Mouse (Mus musculus): Measurements from ENCODE around the gene Taf9. TPM values are rescaled to one million over a fixed set of nuclear protein-coding genes. Genes with fewer than 3 reads are reported as not detected.

The Taf9 gene
- polyA plus RNA-seq (2016; fragmentation: Nextera tagmentation; extraction: Ambion mirVana) = 17.3 and 27.3 TPM in 2 replicates

DNA sequence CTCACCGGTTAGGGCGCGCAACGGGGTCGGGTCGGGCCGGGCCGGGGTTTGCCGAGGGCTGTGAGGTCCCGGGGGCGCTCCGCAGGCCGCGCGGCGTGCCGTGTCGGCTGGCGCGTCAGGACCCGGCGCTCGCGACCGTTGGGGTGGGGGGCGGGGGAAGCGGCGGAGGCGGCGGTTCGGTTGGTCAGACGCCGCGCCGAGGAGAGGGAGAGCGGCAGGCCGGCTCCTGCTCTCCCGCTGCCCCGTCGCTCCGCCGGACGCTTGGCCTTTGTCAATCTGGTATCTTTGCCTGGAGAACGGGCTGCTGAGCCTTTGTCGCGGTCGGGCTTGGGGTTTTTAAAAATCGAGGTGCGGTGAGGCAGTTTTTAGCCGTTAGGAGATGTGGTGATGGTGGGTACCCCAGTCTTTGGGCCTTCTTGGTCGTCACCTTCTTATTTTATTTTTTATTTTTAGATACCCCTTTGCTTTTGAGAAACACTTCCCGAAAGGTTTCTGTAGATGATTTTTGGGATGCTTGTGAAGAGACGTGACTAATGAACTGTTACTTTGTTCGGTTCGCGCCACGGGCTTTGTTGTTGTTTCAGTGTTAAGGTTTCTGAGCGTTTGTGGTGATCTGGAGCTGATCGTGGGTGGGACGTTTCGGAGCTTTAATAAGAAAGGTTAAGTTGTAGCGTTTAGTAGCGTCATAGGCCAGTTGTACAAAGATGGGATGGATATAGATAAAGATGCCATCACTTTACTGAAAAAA is at the start of gene Taf9:
Taf9 (plus strand) TSS at position 141 of the 748 bp plus-strand sequence.
- ATAC-seq (ENCODE audit: insufficient number of reproducible peaks, insufficient read depth, low FRiP score, low TSS enrichment, low read depth) = no peak

DNA sequence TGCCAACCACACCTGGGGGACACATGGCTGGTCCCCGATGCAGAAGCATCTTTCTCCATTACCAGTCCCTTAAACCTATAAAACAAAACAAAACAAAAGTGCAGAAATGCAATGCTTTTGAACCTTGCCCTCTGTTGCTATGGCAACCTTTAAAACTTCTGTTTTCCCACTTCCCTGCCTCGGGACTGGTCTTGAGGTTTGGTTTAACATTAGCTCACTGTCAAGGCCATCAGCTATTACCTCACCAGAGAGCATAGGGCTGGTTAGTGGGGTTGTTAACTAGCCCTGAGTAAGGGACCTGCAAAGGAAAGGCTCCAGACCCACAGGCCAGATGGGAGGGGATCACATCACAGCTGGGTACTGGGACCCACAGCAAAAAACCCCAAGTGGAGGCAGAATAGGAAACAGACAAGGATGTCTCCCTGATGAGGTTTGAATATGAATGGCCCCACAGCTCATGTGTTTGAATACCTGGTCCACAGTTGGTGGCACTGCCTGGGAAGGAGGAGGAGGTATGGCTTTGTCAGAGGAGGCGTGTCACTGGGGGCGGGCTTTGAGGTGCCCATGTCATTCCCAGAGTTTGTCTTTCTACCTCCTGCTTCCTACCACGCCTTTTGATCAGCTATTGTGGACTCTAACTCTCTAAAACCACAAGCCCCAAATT is 49.0 kb upstream of the Taf9 start:
- no peak for ATAC-seq (ENCODE audit: insufficient number of reproducible peaks, insufficient read depth, low FRiP score, low TSS enrichment, low read depth)
- Histone ChIP-seq H3K36me3 (no peaks in the 10 kb centered on the region), H3K27me3 (no peaks in the 10 kb centered on the region), H3K4me3 (replicated peaks) (no peak overlapping the region), H3K9me3 (no peaks in the 10 kb centered on the region), H3K27ac (no peak overlapping the region), H3K9ac (replicated peaks) (no peak overlapping the region), H3K4me1 (replicated peaks) (no peaks in the 10 kb centered on the region), H3K4me2 (no peak overlapping the region)
- 70% methylated on average over 5 of the region's 5 CpGs for WGBS

More for the DNA sequence above, at the start of gene Taf9:
- peak within 1 kb of the TSS; percentile 95 for H3K27ac ChIP-seq
- peak within 1 kb of the TSS; percentile 90 for H3K4me3 ChIP-seq (replicated peaks)
- no peaks in the 10 kb centered on the region for H3K27me3 ChIP-seq
- peak within 1 kb of the TSS; percentile 87 for H3K4me2 ChIP-seq
- peaks cover 33% of the 10 kb centered on the region for H3K36me3 ChIP-seq
- peaks cover 8% of the 10 kb centered on the region for H3K4me1 ChIP-seq (replicated peaks)
- peak within 1 kb of the TSS; percentile 91 for H3K9ac ChIP-seq (replicated peaks)
- H3K9me3 ChIP-seq = no peaks in the 10 kb centered on the region
- under 1% methylated on average over 60 of the region's 63 CpGs for WGBS

DNA sequence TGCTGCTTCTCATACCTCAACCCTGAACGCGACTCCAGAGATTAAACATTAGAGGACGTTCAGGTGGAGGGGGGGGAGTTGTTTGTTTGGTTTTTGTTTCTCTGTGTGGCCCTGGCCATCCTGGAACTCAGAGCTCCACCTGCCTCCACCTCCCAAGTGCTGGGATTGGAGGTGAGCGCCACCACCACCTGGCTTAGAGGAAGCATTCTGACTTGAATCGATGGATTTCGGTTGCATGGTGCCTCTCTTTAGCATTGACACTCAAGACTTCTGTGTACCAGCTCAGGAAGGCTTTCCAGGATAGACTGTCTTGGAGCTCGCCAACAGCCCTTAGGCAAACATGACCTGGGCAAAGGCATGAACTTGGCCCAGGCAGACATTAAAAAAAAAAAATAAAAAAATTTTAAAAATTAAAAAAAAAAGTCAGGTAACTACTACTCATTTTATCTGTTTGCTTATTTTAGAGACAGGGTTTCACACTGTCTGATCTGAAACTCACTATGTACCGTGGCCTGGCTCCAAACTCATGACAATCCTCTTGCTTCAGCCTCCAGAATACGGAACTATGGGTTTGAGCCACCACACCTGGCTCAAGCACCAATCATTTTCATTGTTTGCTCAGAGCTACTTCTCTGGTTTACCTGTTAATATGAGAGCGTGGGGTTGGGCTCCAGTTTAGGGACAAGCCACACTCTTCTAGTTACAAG is 48.2 kb upstream of the Taf9 start:
- no peak overlapping the region for H3K4me2 ChIP-seq
- H3K9ac ChIP-seq (replicated peaks) = no peak overlapping the region
- no peak for ATAC-seq (ENCODE audit: insufficient number of reproducible peaks, insufficient read depth, low FRiP score, low TSS enrichment, low read depth)
- H3K27ac ChIP-seq = no peak overlapping the region
- H3K4me1 ChIP-seq (replicated peaks) = no peaks in the 10 kb centered on the region
- peaks cover 7% of the 10 kb centered on the region; the same call in 1 of the 2 replicates for H3K9me3 ChIP-seq
- no peaks in the 10 kb centered on the region for H3K36me3 ChIP-seq
- H3K4me3 ChIP-seq (replicated peaks) = no peak overlapping the region
- H3K27me3 ChIP-seq = no peaks in the 10 kb centered on the region
- WGBS = 91% methylated on average over 10 of the region's 10 CpGs

DNA sequence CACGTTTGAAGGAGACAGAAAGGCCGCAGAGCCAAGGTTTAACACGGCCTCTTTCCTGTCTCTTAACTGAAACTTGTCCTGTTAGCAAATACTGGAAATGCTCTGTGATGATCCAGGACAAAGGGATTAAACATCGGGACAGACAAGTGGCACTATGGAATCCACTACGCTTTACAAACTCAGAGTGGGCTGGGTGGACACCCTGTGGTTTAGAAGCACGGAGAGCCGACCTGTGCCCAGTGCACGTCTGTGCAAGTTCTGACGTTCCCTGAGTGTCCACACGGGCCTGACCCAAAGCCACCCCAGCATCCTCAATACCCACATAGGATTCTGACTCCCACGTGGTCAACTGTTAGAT is 47.7 kb upstream of the Taf9 start:
- no peaks in the 10 kb centered on the region for H3K36me3 ChIP-seq
- peaks cover 7% of the 10 kb centered on the region; the same call in 1 of the 2 replicates for H3K9me3 ChIP-seq

DNA sequence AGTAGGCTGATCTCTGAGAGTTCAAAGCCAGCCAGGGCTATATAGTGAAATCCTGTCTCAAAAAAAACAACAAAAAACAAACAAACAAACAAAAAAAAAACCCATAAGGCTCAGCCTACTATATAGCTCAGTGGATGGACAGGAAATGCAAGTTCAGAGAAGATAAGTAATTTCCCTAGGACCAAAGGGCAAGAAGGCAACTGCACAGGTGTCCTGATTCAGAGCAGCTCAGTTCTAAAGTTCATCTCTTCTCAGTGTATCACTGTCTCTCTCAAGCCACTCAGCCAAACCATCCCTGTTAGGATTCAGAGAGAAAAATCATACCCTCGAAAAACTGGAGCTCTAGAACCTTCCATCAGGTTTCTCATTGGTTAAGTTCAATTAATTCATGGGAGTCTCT is 45.5 kb upstream of the Taf9 start:
- ATAC-seq (ENCODE audit: insufficient number of reproducible peaks, insufficient read depth, low FRiP score, low TSS enrichment, low read depth) = no peak
- Histone ChIP-seq H3K4me3 (replicated peaks) (no peak overlapping the region), H3K4me2 (no peak overlapping the region), H3K27ac (no peak overlapping the region), H3K4me1 (replicated peaks) (no peaks in the 10 kb centered on the region), H3K9me3 (peaks cover 7% of the 10 kb centered on the region; the same call in 1 of the 2 replicates), H3K27me3 (no peaks in the 10 kb centered on the region), H3K9ac (replicated peaks) (no peak overlapping the region), H3K36me3 (no peaks in the 10 kb centered on the region)
- WGBS = 61% methylated on average over 1 of the region's 1 CpGs

More for the DNA sequence above, 47.7 kb upstream of the Taf9 start:
- ATAC-seq (ENCODE audit: insufficient number of reproducible peaks, insufficient read depth, low FRiP score, low TSS enrichment, low read depth) = no peak
- H3K9ac ChIP-seq (replicated peaks) = no peak overlapping the region
- no peak overlapping the region for H3K4me2 ChIP-seq
- no peaks in the 10 kb centered on the region for H3K4me1 ChIP-seq (replicated peaks)
- no peaks in the 10 kb centered on the region for H3K27me3 ChIP-seq
- H3K27ac ChIP-seq = no peak overlapping the region
- WGBS = 90% methylated on average over 11 of the region's 11 CpGs
- H3K4me3 ChIP-seq (replicated peaks) = no peak overlapping the region

DNA sequence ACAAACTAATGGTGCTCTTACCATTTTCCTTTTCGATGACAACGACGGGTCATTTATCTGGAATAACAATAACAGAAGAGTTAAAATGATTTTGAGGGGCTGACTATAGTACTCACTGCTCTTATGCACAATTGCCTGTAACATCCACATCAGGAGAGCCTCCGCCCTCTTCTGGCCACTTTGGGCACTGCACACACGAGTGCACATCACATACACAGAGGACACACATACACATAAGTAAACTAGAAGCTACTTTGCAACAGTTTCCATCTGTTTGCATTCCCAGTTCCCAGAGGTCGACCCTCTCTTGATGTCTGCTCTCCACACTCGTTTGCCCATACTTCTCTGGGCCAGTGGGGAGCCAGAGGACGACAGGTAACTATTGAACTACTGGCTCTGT is 43.6 kb upstream of the Taf9 start:
- peaks cover 7% of the 10 kb centered on the region; the same call in 1 of the 2 replicates for H3K9me3 ChIP-seq
- no peaks in the 10 kb centered on the region for H3K36me3 ChIP-seq
- no peak overlapping the region for H3K27ac ChIP-seq
- no peaks in the 10 kb centered on the region for H3K4me1 ChIP-seq (replicated peaks)
- no peaks in the 10 kb centered on the region for H3K27me3 ChIP-seq
- H3K4me2 ChIP-seq = no peak overlapping the region
- no peak overlapping the region for H3K9ac ChIP-seq (replicated peaks)
- WGBS = 87% methylated on average over 8 of the region's 8 CpGs
- no peak overlapping the region for H3K4me3 ChIP-seq (replicated peaks)
- ATAC-seq (ENCODE audit: insufficient number of reproducible peaks, insufficient read depth, low FRiP score, low TSS enrichment, low read depth) = no peak

DNA sequence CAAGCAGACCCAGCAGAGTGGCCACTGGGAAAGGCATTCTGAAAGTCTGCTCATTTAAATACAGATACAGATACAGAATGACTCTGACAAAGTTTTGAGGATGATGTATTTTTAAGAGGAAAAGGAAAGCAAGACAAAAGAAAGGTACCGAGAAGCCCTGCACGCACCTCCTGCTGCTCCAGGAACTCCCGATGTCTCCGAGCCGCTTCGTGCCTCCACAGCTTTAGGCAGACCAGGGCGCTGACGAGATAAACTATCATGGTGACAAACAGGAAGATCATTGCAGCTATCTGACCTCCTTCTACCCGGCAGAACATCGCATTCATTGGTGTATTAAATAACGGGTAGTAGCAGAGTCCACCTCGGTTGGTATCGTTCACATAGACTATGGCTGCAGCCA is 40.1 kb upstream of the Taf9 start:
- no peak overlapping the region for H3K27ac ChIP-seq
- peaks cover 1% of the 10 kb centered on the region; the same call in 1 of the 2 replicates for H3K4me1 ChIP-seq (replicated peaks)
- no peaks in the 10 kb centered on the region for H3K36me3 ChIP-seq
- H3K9me3 ChIP-seq = peaks cover 7% of the 10 kb centered on the region; the same call in 1 of the 2 replicates
- H3K9ac ChIP-seq (replicated peaks) = no peak overlapping the region
- H3K4me2 ChIP-seq = no peak overlapping the region
- no peak overlapping the region for H3K4me3 ChIP-seq (replicated peaks)
- H3K27me3 ChIP-seq = peaks cover 9% of the 10 kb centered on the region
- WGBS = 91% methylated on average over 13 of the region's 13 CpGs
- ATAC-seq (ENCODE audit: insufficient number of reproducible peaks, insufficient read depth, low FRiP score, low TSS enrichment, low read depth) = no peak

DNA sequence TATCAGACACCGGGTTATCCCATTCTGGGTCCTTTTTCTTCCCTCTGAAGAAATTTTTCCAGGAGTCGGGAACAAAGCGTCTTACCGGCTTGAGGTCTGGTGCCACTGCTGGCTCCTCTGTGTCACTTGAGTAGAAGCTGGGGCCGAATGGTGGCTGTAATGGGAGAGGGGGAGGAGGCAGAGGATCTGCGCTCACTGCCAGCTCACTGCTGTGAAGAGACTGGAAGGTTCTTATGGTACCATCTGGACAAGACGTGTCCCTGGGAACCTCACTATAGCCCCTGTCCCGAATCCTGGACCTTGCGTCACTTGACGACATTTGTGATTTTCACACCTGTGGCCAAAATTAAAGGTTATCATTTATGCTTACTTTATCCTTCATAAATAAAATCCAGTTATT is 39.1 kb upstream of the Taf9 start:
- no peak overlapping the region for H3K27ac ChIP-seq
- H3K27me3 ChIP-seq = peaks cover 17% of the 10 kb centered on the region
- no peaks in the 10 kb centered on the region for H3K36me3 ChIP-seq
- no peak overlapping the region for H3K4me2 ChIP-seq
- 92% methylated on average over 10 of the region's 10 CpGs for WGBS
- no peak for ATAC-seq (ENCODE audit: insufficient number of reproducible peaks, insufficient read depth, low FRiP score, low TSS enrichment, low read depth)
- H3K4me1 ChIP-seq (replicated peaks) = peaks cover 8% of the 10 kb centered on the region; the same call in 1 of the 2 replicates
- no peak overlapping the region for H3K4me3 ChIP-seq (replicated peaks)
- peaks cover 7% of the 10 kb centered on the region; the same call in 1 of the 2 replicates for H3K9me3 ChIP-seq
- H3K9ac ChIP-seq (replicated peaks) = no peak overlapping the region

DNA sequence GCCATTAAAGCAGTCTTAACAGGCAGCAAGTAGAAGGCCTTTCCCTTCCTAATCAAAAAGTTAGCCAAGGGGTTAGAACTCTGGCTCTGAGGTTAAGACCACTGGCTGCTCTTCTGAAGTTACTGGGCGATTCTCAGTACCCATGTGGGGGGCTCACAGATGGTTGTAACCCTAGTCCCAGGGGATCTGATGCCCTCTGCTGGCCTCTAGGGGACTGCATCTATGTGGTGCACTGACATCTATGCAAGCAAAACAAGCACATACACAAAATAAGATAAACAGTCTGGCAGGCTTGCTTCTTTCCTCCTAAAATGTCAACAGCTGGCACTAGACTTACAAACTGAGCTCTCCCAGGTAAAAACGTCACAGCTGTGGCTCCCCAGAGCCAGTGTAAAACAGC is 38.5 kb upstream of the Taf9 start:
- H3K36me3 ChIP-seq = peaks cover 6% of the 10 kb centered on the region; the same call in 1 of the 2 replicates
- peaks cover 22% of the 10 kb centered on the region for H3K27me3 ChIP-seq
- peaks cover 3% of the 10 kb centered on the region; the same call in 1 of the 2 replicates for H3K9me3 ChIP-seq
- H3K9ac ChIP-seq (replicated peaks) = no peak overlapping the region
- no peak for ATAC-seq (ENCODE audit: insufficient number of reproducible peaks, insufficient read depth, low FRiP score, low TSS enrichment, low read depth)
- no peak overlapping the region for H3K4me2 ChIP-seq
- 55% methylated on average over 2 of the region's 2 CpGs for WGBS
- no peak overlapping the region for H3K4me3 ChIP-seq (replicated peaks)
- peaks cover 8% of the 10 kb centered on the region; the same call in 1 of the 2 replicates for H3K4me1 ChIP-seq (replicated peaks)
- H3K27ac ChIP-seq = no peak overlapping the region

DNA sequence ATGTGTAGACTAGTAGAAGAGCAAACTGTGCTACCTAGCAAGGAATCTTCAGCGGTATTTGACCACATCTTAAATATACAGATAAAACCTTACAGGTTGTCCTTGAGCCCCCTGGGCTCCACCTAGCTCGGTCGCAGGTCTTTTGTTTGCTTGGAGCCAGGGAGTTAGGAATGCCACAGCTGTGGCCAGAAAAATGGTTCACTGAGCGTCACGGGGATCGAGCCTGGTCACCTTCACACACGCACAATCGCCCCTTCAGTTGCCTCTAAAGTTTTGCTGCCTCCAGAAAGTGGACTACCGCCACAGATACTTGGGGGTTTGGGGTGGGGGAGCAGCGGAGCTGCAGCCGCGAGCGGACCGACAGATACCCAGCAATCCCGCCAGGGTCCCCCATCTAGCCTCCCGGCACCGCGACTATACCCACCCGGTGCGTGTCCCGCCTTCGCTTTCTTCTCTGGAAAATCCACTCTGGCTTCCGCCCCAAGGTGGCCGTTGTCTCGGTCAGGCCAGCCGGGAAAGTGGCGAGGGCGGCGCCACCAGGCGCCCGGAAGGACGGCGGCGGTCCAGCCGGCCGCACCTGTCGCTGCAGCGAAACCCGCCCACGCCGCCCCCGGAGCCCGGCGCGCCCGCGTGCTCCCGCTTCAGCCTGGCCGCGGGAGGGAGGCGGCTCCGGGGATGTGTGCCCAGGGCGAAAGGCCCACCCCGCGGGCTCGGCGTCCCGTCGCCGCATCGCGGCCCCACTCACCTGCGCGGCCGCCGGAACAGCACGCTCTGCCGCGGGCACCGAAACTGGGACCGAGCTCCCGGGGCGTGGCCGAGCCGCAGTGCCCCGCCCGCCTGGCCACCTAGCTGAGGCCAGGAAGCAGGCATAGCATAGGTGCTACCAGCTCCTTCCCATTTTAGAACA is 34.9 kb upstream of the Taf9 start, which contains the start of gene Marveld2:
Marveld2 (minus strand) TSS at position 791 of the 907 bp plus-strand sequence.
- Histone ChIP-seq H3K27me3 (peaks cover 22% of the 10 kb centered on the region), H3K4me1 (replicated peaks) (peaks cover 8% of the 10 kb centered on the region; the same call in 1 of the 2 replicates), H3K4me3 (replicated peaks) (peak within 1 kb of the TSS; percentile 64), H3K27ac (no peak within 1 kb of the TSS), H3K9me3 (no peaks in the 10 kb centered on the region), H3K4me2 (peak within 1 kb of the TSS; percentile 98), H3K36me3 (peaks cover 34% of the 10 kb centered on the region), H3K9ac (replicated peaks) (peak within 1 kb of the TSS; percentile 64)
- no peak; the same call in 1 of the 2 replicates for ATAC-seq (ENCODE audit: insufficient number of reproducible peaks, insufficient read depth, low FRiP score, low TSS enrichment, low read depth)
- WGBS = 2% methylated on average over 75 of the region's 77 CpGs
